Mouse (Mus musculus): ENCODE measurements around the gene Megf11.

DNA sequence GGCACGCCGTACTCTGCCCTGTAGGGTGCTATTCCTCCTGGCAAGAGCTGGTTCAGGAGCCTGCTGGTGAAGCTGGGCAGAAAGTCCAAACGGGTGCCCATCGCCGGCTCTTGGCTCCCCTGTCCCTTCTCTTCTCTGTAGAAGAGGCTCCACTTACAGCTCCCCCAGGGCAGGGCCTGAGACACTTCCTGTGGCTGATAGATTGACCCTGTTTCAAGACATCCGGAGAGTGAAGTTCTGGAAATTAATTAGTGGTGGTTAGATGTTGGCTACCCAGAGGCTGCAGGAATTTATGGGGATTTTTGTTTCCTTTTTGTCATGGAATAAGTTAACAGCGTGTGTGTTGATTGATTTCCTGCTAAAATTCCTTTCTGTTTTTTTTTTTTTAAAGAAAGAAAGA lies 72.2 kb downstream of the Megf11 start:
- no peak for TF ChIP-seq POLR2A (IDR thresholded peaks at IDR 0.05; ENCODE audit: insufficient read length, low read depth)
- no peak for TF ChIP-seq MYOG (IDR thresholded peaks at IDR 0.05; ENCODE audit: control insufficient read depth in 1 of 3, insufficient read depth in 1 of 3, insufficient read length in 2 of 3, low read depth in 2 of 3)
- TF ChIP-seq E2F4 (IDR thresholded peaks at IDR 0.05; ENCODE audit: insufficient read depth): no peak
- no peak for TF ChIP-seq MAX (IDR thresholded peaks at IDR 0.05; ENCODE audit: low read depth)
- no peak for TF ChIP-seq TCF3 (IDR thresholded peaks at IDR 0.05; ENCODE audit: insufficient read length, low read depth)
- TF ChIP-seq TCF12 (IDR thresholded peaks at IDR 0.05; ENCODE audit: insufficient read depth, poor library complexity, severe bottlenecking): no peak
- TF ChIP-seq MYOD1 (IDR thresholded peaks at IDR 0.05; ENCODE audit: control insufficient read depth in 1 of 3, insufficient read length in 2 of 3, low read depth in 2 of 3): no peak
- TF ChIP-seq USF1 (IDR thresholded peaks at IDR 0.05; ENCODE audit: low read depth): no peak
- no peak for TF ChIP-seq CEBPB (IDR thresholded peaks at IDR 0.05; ENCODE audit: insufficient read depth, poor library complexity, severe bottlenecking)

Data from myocyte (in vitro differentiated cells).